Mouse (Mus musculus) ES-E14 (cell line): ENCODE results near the gene Dab2ip. TPM values are rescaled to one million over a fixed set of nuclear protein-coding genes. Genes with fewer than 3 reads are reported as not detected.

Experiments used
- DNase-seq: peaks from one replicate; pipeline ENCODE4 v3.0.0-alpha.2; 2013; ENCODE audit warnings: low read depth, low spot score
- H3K27ac ChIP-seq: 2 replicates; pipeline ENCODE4 v1.5.1; 2012; ENCODE audit warnings: low read depth, mild to moderate bottlenecking, low read length, moderate library complexity, mixed read lengths; ENCODE audit not compliant: poor library complexity, insufficient read depth, severe bottlenecking
- H3K36me3 ChIP-seq: 2 replicates; pipeline ENCODE4 v1.6.1; 2012; ENCODE audit warnings: mild to moderate bottlenecking, low read length, moderate library complexity, mixed read lengths; ENCODE audit not compliant: control insufficient read depth, poor library complexity, insufficient read depth, severe bottlenecking
- H3K4me1 ChIP-seq, 2 experiments: fragments of 150-350 bp in 1 of 2; sonication (generic) in 1 of 2; 2 replicates each; pipeline ENCODE4 v1.6.1; 2012; ENCODE audit warnings: low read length in 2 of 2, mild to moderate bottlenecking in 1 of 2, mixed read lengths in 1 of 2; ENCODE audit not compliant: control insufficient read depth in 2 of 2, insufficient read depth in 2 of 2, poor library complexity in 1 of 2
- H3K4me3 ChIP-seq, 2 experiments: fragments of 150-350 bp in 1 of 2; sonication (generic) in 1 of 2; 2 replicates each; pipeline ENCODE4 v1.5.1; 2012; ENCODE audit warnings: low read length in 2 of 2, low read depth in 1 of 2, mild to moderate bottlenecking in 1 of 2, mixed read lengths in 1 of 2; ENCODE audit not compliant: insufficient read depth in 1 of 2, poor library complexity in 1 of 2, severe bottlenecking in 1 of 2
- H3K9ac ChIP-seq: 2 replicates; pipeline ENCODE4 v1.6.1; 2012; ENCODE audit warnings: low read depth, mild to moderate bottlenecking, low read length, mixed read lengths; ENCODE audit not compliant: poor library complexity, insufficient read depth, severe bottlenecking
- H3K9me3 ChIP-seq: fragments of 150-350 bp; sonication (generic); 2 replicates; pipeline ENCODE4 v1.6.1; 2012; ENCODE audit warnings: low read depth, mild to moderate bottlenecking, low read length; ENCODE audit not compliant: control insufficient read depth, insufficient read depth
- CHD2 ChIP-seq: IDR thresholded peaks from 2 replicates; pipeline ENCODE4 v1.6.1; 2014; ENCODE audit warnings: mild to moderate bottlenecking, low read depth, low read length, inconsistent platforms
- HCFC1 ChIP-seq: IDR thresholded peaks from 2 replicates; pipeline ENCODE4 v1.6.1; 2012; ENCODE audit warnings: low read length, inconsistent platforms, borderline replicate concordance; ENCODE audit not compliant: insufficient read depth
- MAFK ChIP-seq: IDR thresholded peaks from 2 replicates; pipeline ENCODE4 v1.6.1; 2014; ENCODE audit warnings: mild to moderate bottlenecking, low read depth, low read length, inconsistent platforms; ENCODE audit not compliant: insufficient read depth
- ZC3H11A ChIP-seq: IDR thresholded peaks from 2 replicates; pipeline ENCODE4 v1.6.1; 2012; ENCODE audit warnings: low read depth, mild to moderate bottlenecking, inconsistent platforms, low read length, borderline replicate concordance
- ZNF384 ChIP-seq: IDR thresholded peaks from 2 replicates; pipeline ENCODE4 v1.6.1; 2012; ENCODE audit warnings: low read depth, low read length, inconsistent platforms
- in situ Hi-C, 2 experiments: fragments of 600-800 bp; cut with MboI; formaldehyde crosslinking; loops; one replicate each; pipeline ENCODE4 v1.15.1; 2025; ENCODE audit warnings: low sequenced_read_pairs in 2 of 2, inconsistent platforms in 1 of 2; ENCODE audit not compliant: unreplicated experiment in 2 of 2
- total RNA-seq: library from RNA; depleted of rRNA; stranded (reverse); fragments of 300-350 nt; gene quantifications from 2 replicates; pipeline ENCODE4 v1.2.3, GENCODE M21; 2012

The Dab2ip gene
- total RNA-seq, 1 experiment: 46.9 TPM

DNA sequence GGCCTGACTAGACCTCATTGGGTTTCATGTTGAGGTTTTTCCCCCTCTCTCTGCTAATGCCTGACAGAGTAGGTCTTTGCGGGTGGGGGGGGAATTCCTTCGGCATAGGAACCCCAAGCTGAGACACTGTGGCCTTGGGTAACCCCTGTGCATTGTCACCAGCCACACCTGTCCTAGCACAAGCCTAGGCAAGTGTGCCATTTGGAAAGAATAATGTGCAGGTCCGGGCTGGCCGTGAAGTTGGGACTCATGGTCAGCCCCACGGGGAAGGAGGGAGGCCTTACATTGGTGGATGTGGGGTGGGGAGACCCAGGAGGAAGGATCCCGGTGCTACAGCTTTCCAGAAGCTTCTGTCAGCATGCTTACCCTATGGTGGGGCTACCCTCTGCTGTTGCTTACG, 50.8 kb downstream of the Dab2ip start:
- Histone ChIP-seq H3K36me3 (no peaks in the 10 kb centered on the region), H3K9ac (no peak overlapping the region), H3K4me3 (no peak overlapping the region), H3K27ac (no peak overlapping the region), H3K4me1 (peaks cover 10 to 41% of the 10 kb centered on the region in 2 experiments; a peak in 3 of 4 replicates), H3K9me3 (no peaks in the 10 kb centered on the region)
- in situ Hi-C loops: no loop called here
- TF ChIP-seq CHD2 (no peak), HCFC1 (no peak), ZNF384 (no peak), MAFK (no peak), ZC3H11A (no peak)
- no peak for DNase-seq

DNA sequence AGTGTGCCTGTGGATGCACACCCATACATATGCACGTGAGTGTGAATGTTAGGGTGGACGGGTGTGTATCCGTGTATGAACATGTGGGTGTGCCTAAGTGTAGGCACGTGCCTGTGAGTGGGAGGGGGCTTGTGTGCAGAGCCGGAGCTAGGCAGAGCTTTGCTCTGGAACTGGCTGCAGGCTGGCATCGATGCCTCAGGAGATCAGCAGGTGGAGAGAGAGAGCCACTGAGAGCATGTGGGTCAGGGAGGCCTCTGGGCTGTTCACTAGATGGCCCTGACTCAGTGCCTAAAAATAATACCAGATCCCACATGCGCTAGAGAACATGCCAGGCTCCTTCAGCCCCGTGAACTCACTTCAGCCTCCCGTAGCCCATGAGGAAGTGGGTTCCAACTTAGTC, 51.3 kb downstream of the Dab2ip start:
- Histone ChIP-seq H3K27ac (no peak overlapping the region), H3K9me3 (no peaks in the 10 kb centered on the region), H3K36me3 (no peaks in the 10 kb centered on the region), H3K4me1 (peaks cover 10 to 44% of the 10 kb centered on the region in 2 experiments; a peak in 3 of 4 replicates), H3K9ac (no peak overlapping the region), H3K4me3 (no peak overlapping the region)
- no peak for TF ChIP-seq CHD2
- no peak for TF ChIP-seq ZC3H11A
- TF ChIP-seq MAFK: no peak
- TF ChIP-seq HCFC1: no peak
- no peak for TF ChIP-seq ZNF384
- no peak for DNase-seq
- in situ Hi-C loops: no loop called here

DNA sequence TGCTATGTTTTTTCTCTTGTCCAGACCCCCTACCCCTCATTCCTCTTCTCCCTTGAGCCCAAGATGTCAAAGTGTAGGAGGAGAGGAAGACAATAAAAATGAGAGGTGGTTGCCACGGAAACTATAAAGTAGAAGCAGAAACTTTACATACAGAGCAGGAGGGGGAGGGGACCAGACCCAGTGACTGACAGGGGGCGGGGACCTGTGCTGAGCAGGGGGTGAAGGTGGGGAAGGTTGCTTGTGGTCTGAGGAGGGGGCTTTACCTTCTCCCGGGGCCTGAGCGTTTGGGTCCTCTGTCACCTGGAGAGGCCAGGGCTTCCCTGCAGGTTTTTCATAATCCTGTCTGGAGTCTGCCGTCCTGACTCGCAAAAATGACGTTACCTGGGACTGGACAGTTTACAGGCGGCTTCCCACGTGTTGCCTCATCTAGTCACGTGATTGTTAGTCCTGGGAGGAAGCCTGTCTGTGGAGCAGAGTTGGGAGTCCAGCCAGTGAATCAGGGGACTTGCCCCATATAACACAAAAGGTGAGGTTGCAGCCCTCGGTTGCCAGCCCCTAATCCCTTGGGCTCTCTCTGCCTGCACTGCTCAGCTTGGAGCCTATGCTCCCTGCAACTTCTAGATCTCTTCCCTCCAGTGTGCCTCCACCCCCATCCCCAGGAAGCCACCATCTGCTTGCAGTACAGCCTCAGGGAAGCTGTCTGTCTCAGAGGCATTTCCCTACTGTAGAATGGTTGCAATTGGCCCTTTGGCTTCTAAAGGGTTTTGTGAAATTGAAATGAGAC, 52.3 kb downstream of the Dab2ip start:
- Histone ChIP-seq H3K4me1 (peaks cover 10 to 53% of the 10 kb centered on the region in 2 experiments), H3K9ac (peak overlapping the region; percentile 20; the same call in 1 of the 2 replicates), H3K36me3 (no peaks in the 10 kb centered on the region), H3K4me3 (peak overlapping the region; percentile 37 to 45; a peak in 3 of 4 replicates), H3K27ac (no peak overlapping the region), H3K9me3 (no peaks in the 10 kb centered on the region)
- TF ChIP-seq ZNF384: no peak
- no peak for TF ChIP-seq ZC3H11A
- TF ChIP-seq CHD2: no peak
- TF ChIP-seq HCFC1: no peak
- TF ChIP-seq MAFK: no peak
- DNase-seq: no peak
- in situ Hi-C loops: no loop called here

DNA sequence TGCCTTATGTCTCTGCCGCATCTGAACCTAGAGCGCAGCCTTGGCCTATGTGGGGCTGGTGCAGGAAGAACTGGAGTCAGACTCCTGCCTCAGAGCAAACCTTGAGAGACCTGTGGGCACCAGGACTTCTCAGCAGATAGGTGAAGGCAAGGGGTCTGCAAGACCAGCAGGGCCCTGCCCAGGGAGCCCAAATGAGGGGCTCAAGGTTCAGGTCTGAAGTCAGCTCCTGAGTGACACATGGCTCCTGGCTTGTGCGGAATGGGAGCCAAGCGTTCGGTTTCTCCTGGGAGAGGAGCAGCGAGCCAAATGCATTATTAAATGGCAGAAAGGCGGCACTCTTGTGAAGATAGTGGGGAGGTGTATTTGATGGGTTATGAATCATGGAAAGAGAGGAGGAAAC, 52.9 kb downstream of the Dab2ip start:
- no peak for DNase-seq
- peaks cover 14 to 59% of the 10 kb centered on the region in 2 experiments for H3K4me1 ChIP-seq
- in situ Hi-C loops: no loop called here
- no peak overlapping the region; the same call in 1 of the 2 replicates for H3K27ac ChIP-seq
- peak overlapping the region; percentile 37 to 45; a peak in 3 of 4 replicates for H3K4me3 ChIP-seq
- no peaks in the 10 kb centered on the region for H3K9me3 ChIP-seq
- TF ChIP-seq ZNF384 (no peak), CHD2 (no peak), MAFK (no peak), HCFC1 (no peak), ZC3H11A (no peak)
- peak overlapping the region; percentile 20; the same call in 1 of the 2 replicates for H3K9ac ChIP-seq
- H3K36me3 ChIP-seq: no peaks in the 10 kb centered on the region
